Mouse (Mus musculus): ENCODE data around the gene 4931406P16Rik.

4931406P16Rik gene

DNA sequence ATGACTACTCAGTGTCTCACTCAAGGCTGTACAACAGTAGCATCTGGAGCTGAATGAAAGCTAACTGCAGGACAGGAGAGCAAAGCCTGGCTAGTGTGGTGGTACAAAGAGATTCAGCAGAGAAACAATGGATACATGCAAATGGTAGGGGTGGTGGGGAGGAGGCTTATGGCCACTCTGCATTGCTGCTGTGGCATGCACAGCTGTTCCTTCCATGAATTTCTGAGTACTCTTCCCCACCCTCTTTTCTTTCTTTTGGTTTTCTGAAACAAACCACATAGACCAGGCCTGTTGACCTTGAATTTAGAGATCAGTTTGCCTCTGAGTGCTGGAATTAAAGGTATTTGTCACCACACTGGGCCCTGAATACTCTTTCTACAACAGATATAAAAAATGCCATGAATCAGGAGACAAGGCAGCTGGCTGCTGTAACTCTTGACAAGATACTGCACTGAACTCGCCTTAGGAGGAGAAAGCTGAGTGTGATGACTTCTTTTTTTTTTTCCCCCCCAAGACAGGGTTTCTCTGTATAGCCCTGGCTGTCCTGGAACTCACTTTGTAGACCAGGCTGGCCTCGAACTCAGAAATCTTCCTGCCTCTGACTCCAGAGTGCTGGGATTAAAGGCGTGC, 66.4 kb downstream of the 4931406P16Rik start:
- no peak for DNase-seq (ENCODE audit: low read depth)

DNA sequence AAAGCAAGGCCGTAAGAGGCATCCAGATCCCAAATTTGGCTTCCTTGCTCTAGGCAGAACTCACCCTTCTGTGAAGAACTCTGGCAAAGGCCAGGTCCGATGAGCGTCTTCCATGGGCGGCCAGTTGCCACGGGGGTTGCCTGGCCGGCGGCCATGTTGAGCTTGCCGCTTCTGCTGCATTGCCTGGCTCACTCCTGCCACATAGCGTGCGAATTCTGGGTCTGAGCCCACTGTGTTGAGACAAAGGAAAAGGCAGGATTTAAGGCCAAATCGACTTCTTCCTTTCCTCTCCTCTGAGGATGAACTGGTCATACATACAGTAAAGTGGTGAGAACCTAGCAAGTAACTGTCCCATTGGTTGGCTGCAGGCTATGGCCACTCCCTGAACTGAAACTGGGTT, 71.2 kb downstream of the 4931406P16Rik start:
- no peak for DNase-seq (ENCODE audit: low read depth)

DNA sequence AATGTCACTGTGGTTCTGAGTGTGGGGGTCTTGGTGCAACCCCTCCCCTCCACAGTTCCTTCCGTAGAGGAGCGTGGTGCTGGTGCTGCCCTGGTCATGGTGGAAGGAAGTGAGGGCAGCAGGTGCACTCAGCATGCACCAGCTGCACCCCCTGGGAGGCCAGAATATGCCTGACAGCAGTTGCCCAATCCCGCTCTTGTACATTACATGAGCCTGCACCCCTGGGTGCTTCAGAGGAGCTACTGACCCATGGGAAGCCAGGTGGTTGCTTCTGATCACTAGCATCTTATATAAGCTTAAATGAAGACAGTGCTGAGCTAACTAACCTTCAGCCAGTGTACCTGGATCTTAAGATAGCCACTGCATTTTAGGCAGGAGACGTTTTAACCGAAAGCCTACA, 75.3 kb downstream of the 4931406P16Rik start:
- DNase-seq (ENCODE audit: low read depth): no peak

DNA sequence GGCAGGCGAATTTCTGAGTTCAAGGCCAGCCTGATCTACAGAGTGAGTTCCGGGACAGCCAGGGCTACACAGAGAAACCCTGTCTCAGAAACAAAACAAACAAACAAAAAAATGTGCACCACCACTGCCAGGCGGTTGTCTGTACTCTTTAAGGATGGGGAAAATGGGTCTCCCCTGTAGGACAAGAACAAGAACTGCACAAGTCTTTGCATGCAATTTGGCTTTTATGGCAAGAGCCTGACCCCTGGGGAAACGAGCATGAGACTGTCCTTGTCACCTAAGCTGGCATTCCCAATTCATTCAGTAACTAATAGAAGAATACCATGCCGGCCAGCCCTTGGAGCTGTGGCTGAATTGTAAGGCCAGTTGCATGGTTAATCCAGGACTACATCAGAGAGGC, 77.7 kb downstream of the 4931406P16Rik start:
- DNase-seq (ENCODE audit: low read depth): peak; percentile 23

DNA sequence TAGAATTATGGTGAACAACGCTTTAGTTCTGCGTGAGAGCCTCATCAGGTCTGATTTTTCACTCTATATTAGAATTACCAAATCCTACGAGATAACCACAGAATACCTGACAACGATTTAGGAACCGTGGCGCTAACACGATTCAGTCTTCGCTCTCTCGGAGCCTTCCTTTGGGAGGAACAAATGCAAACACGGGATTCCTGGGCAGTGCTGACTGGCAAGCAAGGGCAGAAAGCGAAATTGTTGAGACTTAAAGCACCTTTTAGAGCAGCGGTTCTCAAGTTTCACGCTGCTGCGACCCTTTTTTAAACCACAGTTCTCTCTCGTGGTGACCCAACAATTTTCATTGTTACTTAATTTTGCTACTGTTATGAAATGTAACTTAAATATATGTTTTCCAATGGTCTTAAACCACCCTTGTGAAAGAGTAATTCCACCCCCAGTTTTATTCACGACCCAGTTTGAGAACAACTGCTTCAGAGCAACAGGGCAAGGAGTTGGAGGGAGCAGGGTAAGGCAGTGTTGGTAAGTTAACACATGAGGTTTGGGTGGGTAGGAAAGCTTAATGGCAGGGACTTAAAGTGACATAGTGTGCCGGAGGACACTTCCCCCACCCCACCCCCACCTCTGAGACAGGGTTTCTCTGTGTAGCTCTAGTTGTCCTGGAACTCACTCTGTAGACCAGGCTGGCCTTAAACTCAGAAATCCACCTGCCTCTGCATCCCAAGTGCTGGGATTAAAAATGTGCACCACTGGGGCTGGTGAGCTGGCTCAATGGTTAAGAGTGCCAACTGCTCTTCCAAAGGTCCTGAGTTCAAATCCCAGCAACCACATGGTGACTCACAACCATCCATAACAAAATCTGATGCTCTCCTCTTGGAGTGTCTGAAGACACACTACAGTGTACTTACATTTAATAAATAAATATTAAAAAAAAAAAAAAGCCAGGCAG, 78.5 kb downstream of the 4931406P16Rik start:
- no peak for DNase-seq (ENCODE audit: low read depth)

DNA sequence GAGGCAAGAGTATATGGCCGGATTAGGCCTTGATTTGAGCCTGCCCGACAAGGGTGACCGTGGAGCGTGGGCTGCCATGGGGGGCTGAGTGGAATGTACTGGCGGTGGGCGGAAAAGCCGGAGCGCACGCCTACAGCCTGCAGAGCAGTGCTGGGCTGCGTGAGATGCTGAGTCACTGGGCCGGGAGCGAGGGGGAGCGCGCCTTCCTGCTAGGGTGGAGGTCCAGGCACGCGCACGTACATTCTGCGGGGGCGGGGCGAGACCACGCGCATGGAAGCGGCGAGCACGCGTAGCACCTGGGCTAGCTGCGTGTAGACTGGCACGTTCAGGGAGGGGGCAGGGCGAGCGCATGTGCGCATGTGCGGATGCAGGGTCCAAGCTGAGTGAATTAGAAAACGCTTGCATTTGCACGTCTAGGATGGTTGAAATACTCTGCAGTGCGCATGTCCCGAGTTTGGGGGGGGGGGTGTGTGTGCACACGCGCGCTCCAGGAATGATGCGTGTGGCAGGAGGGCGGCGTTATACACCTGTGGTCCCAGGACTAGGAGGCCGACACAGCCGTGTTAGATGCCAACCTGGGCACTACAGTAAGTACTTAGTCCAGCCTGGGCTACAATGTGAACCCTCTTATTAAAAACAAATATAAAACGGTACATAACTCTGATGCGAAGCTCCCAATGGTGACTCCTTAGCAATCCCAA, 79.3 kb downstream of the 4931406P16Rik start:
- DNase-seq (ENCODE audit: low read depth): peak; percentile 99

DNA sequence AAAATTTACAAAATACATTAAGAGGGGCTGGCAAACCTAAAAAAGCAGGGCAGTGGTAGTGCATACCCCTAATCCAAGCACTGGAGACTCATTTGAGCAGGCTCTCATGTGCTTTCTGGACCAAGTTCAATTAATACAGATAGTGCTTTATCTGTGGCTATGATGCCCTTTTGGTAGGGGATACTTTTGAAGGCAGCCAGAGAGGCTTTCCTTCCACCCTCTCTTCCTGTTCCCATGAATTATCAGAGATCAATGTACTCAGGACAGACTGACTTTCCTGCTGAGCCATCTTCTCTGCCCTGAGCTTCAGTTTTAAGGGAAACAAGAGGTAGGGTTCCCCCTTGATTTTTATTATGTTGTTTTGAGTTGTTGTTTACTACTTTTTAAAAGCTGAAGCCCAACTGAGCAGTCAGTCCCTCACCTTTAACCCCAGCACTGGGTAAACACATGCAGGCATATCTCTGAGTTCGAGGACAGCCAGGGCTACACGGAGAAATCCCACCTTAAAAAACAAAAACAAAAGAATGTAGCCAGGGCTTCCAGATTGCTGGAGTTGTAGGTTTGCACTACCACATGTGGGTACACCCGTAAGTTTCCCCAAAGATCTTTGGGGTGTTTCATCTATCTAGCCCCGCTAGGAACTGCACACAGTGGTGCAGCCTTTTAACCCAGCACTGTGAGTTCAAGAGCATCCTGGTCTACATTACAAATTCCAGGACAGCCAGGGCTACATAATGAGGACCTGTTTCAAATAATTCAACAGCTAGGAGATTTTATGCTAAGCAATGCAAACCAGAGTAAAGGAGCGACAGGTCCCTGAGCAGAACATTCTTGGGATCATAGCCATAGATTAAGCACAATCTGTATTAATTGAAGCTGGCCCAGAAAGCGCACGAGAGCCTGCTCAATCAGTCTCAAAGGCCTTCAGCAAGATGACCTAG, 80.3 kb downstream of the 4931406P16Rik start:
- DNase-seq (ENCODE audit: low read depth): no peak

DNA sequence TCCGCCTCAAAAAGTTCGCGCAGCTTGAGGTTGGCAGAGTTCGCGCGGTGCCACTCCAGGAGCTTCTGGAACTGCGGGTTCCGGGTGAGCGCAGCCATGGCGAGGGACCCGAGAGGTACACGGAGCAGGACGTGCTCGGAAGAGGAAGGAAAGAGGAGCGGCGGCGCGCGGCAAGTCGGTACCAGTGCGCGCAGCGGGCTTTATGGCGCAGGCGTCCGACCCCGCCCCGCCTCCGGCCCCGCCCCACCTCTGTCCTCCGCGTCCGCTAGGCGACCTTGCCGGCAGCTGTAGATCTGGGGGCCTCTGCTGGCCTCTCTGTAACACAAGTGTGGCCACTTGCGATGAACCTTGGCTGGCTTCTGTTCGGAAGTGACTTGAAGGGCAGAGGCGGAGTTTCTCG, 83.2 kb downstream of the 4931406P16Rik start, which contains the start of gene Gpi1:
TSS of gene Gpi1 (minus strand) at position 221 of the 400 bp plus-strand sequence.
- peak; percentile 93 for DNase-seq (ENCODE audit: low read depth)

DNA sequence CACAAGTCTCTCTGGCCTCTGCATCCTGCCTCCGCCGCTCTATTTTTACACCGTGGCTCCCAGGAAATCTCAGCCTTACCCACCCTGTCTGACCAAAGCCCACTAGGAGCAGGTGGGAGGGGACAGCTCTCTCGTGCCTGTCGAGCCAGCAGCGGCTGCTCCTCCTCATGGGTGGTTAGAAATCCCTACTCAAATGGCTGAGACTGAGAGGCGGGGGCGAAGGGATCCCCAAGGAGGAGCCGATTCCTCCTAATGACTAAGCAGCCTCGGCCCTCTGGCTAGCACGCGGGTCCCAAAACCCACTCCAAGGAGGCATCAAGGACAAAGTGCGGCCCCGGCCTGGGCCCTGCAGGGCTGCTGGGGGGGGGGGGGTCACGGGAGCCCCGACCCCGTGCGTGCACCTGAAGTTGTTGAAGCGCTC, 83.7 kb downstream of the 4931406P16Rik start:
- no peak for DNase-seq (ENCODE audit: low read depth)

DNA sequence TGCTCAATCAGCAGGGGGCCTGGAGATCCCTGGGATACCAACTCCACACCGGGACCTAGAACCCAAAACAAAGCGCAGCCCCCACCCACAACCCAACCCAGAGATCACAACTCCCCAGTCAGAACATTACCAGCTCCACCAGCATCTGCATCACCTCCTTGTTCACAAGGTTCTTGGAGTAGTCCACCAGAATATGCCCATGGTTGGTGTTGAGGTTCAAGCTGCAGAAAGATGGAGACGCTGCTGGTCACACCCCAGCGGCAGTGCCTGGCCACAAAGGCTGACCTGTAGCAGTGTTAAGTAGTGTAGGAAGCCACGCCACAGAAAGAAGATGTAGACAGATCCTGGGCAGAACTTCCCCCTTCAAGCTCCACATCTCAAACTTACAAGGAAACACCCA, 84.2 kb downstream of the 4931406P16Rik start:
- DNase-seq (ENCODE audit: low read depth): no peak

DNA sequence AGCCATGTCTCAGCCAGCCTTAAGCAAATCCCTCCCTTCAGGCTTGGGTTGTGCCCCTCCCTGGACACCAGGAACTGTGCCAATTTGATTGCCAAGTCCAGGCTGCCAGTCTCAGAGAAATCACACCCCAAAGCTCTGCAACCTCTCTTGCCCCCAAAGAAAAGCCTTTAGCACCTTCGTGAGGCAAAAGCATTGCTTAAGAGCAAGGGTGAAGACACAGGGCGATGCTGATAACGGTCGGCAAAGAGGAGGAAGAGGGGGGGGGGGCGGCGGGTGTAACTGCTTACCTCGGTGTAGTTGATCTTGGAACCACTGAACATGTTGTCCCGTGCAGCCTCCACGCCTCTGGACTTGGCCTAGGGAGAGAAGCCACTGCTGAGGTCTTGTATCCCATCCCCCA, 84.7 kb downstream of the 4931406P16Rik start:
- DNase-seq (ENCODE audit: low read depth): peak; percentile 29

DNA sequence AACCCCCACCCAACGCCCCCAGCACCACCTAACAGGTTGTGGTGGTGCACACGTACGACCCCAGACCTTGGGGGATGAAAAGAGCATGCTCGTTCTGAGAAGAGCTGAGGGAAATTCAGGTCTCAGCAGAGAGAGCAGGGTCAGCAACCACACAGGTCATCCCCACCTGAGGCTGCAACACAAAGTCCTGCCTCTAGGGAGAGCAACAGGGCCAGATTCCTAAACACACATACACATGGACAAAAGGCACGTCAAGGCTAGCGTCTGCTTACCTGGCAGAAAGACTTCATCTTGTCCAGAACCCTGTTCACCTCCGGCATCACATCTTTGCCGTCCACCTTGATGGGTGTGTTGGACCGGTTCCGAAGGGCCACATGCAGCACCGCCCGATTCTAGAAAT, 86.5 kb downstream of the 4931406P16Rik start:
- no peak for DNase-seq (ENCODE audit: low read depth)

DNA sequence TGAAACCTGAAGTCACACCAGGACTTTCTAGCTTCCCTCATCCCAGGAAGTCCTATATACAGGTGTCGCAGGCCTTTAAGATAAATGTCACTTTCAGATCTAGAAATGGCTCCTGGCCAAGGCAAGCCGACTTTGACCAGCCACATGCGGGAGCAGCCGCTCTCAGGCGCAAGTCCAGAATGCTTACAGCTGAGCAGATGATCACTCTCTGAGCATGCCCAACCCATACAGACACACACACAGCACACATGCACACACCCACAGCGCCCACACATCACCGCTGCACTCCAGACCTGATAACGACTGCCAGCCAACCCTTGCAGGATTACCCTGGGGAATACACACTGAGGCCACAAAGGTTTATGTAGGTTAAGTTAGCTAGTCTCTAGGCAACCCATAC, 87.3 kb downstream of the 4931406P16Rik start:
- DNase-seq (ENCODE audit: low read depth): no peak

DNA sequence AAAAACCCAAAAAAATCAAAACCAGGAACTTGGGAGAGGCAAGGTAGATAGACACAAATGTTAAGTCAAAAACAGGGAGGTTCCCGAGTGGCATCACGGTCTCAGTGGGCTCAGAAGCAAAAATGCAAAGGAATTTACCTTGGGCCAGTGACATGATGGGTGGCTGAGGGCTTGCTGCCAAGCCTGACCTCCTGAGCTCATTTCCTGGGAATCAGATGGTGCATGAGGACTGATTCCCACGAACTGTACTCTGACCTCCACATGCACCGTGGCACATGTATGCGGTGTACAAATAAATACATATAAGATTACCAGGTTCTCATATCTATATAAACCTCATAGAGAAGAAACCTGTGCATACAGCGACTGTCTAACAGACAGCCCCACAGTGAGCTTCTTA, 89.0 kb downstream of the 4931406P16Rik start:
- no peak for DNase-seq (ENCODE audit: low read depth)

DNA sequence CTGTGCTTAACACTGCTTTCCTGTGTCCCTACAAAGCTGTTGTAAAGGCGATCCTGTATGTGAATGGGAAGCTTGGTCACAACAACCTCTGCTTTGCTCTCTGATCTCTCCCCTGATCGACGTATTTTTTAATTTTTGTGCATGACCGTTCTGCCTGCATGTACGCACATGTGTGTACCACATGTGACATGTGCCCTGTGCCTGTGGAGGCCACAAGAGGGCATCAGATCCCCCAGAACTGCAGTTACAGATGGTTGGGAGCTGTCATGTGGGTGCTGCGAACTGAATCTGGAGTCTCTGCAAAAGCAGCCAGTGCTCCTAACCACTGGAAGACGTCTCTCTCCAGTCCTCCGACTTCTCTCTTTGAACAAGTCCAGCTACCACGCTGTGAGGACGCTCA, 91.0 kb downstream of the 4931406P16Rik start:
- no peak for DNase-seq (ENCODE audit: low read depth)

DNA sequence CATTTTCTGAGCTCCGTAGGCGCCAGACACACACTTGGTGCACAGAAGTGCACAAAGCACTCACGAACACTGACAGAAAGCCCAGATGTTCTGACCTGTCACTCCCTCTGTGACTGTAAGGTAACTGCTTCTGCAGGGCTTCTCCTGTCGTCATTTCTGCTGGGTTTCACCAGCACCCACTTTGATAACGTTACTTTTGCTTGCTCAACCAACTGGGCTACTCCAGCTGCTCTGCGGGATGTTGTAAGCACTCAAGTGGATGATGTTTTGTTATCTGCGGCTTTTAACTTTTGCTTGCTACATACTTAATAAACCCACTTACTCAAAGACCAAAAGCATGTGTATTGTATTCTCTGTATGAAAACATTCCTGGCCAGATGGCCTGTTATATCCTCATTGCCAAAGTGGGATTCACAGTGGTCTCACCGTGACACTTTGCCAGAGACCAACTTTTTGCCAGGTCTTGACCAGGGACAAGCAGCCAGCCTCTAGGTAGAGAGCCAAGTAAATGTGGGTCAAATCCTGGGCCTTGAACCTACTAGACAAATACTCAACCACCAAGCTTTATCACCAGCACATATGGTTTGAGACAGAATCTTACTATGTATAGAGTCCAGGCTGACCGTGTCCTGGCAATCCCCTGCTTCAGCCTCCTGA, 91.6 kb downstream of the 4931406P16Rik start:
- no peak for DNase-seq (ENCODE audit: low read depth)

DNA sequence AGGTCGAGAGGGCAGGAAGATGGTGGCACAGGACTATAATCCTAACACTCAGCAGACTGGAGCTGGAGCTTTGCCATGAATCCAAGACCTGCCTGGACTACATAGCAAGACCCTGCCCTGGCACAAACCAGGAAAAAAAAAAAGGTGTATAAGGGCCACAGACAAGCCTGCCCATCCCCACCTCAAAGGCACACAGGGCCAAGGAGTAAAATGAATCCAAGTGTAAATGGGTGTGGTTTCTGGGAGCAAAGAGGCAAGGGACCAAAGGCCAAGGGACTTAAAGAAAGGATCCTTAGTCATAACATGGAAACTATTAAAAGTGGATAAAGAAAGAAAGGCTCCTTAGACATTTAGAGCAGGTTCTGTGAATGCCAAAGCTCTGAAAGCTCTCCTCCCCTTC, 94.9 kb downstream of the 4931406P16Rik start:
- no peak for DNase-seq (ENCODE audit: low read depth)

DNA sequence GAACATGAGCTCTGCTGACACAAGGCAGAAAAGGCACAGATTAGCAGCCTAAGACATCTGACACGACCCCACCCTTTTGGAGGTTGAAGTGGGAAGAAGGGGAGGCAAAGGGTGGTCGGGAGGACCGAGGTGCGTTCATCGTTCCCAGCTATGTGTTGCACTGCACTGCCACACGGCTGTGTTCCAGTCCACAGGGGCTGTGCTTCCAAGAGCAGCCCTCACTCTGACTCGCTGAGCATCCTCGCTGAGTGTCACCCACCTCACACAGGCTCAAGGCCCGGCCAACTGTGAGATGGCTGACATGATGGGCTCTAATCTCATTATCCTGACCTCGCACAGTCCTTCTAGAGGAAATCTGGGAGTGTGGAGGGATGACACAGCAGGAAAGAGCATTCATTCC, 96.9 kb downstream of the 4931406P16Rik start:
- DNase-seq (ENCODE audit: low read depth): no peak

DNA sequence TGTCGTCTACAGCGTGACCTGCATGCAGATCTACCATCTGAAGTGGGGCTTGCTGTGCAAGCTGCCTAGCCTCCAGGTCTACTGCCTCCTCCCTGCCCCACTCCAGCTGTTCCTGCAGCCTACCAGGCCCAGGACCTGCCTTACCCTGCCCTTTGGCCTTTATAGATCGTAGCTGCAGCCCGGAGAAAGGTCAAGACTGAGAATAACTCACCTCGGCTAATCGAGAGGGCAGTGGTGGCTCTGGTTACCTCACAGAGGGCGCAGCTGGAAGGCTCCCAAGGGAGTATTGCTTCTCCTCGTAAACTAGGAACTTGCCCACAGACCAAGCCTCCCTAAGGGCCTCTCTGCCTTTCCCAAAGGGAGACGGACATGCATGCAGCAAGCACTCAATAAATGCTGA, 97.9 kb downstream of the 4931406P16Rik start:
- DNase-seq (ENCODE audit: low read depth): no peak

DNA sequence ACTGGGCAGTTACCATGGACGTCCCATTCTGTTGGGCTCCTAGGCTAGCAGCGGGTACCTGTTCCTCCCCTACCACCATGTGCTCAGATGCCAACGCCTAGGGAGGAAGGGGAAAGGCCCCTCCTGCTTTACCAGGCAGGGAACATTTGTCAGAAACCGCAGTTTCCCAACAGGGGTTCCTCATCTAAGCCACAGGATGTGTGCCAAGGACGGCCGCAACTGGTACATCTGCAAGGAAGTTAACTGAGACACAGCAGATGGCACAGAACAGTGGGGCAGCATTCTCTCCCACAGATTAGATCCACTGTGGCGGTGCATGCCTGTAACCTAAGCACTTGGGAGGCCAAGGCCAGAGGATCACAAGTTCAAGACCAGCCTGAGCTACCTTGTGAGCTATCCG, 98.7 kb downstream of the 4931406P16Rik start:
- no peak for DNase-seq (ENCODE audit: low read depth)

DNA sequence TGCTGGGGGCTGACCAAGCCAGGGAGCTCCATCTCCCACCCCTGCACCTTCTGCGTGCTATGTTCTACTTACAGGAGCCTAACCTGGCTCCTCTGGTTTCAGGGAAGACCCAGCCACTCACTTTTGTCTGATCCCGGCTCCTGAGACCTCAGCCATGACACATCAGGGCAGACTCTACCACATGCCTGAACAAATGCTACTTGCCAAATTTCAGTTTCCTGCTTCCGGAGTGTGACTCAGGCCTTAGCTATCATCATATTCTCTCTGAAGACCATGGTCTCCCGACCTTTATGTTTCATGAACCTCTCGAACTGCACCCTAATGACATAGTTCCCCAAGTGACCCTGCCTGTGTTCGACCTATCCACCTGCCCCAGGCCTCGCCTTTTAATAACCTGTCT, 100.1 kb downstream of the 4931406P16Rik start:
- no peak for DNase-seq (ENCODE audit: low read depth)
